Mouse (Mus musculus) forebrain, embryonic 13.5 days (tissue): ENCODE measurements around the gene Pccb. TPM values are rescaled to one million over a fixed set of nuclear protein-coding genes. Genes with fewer than 3 reads are reported as not detected.

ENCODE experiments used
- ATAC-seq: fragments of 200-750 bp; cut with Nextera tagmentation; 2 replicates; pipeline ENCODE4 v1.8.0; 2017
- H3K27ac ChIP-seq: fragments of 300-500 bp; sonication (generic); 2 replicates; pipeline ENCODE4 v1.5.1; 2015; ENCODE audit warnings: inconsistent platforms, mild to moderate bottlenecking, moderate library complexity
- H3K27me3 ChIP-seq: fragments of 300-500 bp; sonication (generic); 2 replicates; pipeline ENCODE4 v1.6.1; 2015; ENCODE audit warnings: mild to moderate bottlenecking, inconsistent platforms
- H3K36me3 ChIP-seq: fragments of 300-500 bp; sonication (generic); 2 replicates; pipeline ENCODE4 v1.6.1; 2015; ENCODE audit warnings: mild to moderate bottlenecking, inconsistent platforms; ENCODE audit not compliant: poor library complexity, severe bottlenecking
- H3K4me1 ChIP-seq: fragments of 300-500 bp; sonication (generic); 2 replicates; pipeline ENCODE4 v1.6.1; 2015; ENCODE audit warnings: inconsistent platforms
- H3K4me2 ChIP-seq: fragments of 300-500 bp; sonication (generic); 2 replicates; pipeline ENCODE4 v1.6.1; 2015; ENCODE audit warnings: inconsistent platforms, mild to moderate bottlenecking, moderate library complexity
- H3K4me3 ChIP-seq: fragments of 300-500 bp; sonication (generic); 2 replicates; pipeline ENCODE4 v1.5.1; 2015; ENCODE audit warnings: mild to moderate bottlenecking, inconsistent platforms
- H3K9ac ChIP-seq: fragments of 300-500 bp; sonication (generic); 2 replicates; pipeline ENCODE4 v1.6.1; 2015; ENCODE audit warnings: mild to moderate bottlenecking, inconsistent platforms
- H3K9me3 ChIP-seq: fragments of 300-500 bp; sonication (generic); replicated peaks from 2 replicates; pipeline ENCODE4 v1.6.1; 2016; ENCODE audit warnings: inconsistent platforms
- WGBS: fragments of 180-500 bp; shearing (Covaris S2); methylation state at CpG from one replicate; pipeline ENCODE4 v1.1.7; 2015; 5-methylcytosine and 5-hydroxymethylcytosine counted together
- polyA plus RNA-seq: library from polyadenylated mRNA; unstranded; fragments of >200 nt; fragmentation: Nextera tagmentation; extraction: Ambion mirVana; gene quantifications from 2 replicates; pipeline ENCODE4 v1.2.1, GENCODE M21; 2015

Pccb gene
- polyA plus RNA-seq, 1 experiment from 2014 or later = 18.8 TPM

- WGBS = 75% methylated on average over 5 of the region's 5 CpGs
- Histone ChIP-seq H3K9me3 (no peaks in the 10 kb centered on the region), H3K4me1 (no peaks in the 10 kb centered on the region), H3K27ac (no peak overlapping the region), H3K4me3 (no peak overlapping the region), H3K9ac (no peak overlapping the region), H3K27me3 (no peaks in the 10 kb centered on the region), H3K36me3 (no peaks in the 10 kb centered on the region), H3K4me2 (no peak overlapping the region)
- ATAC-seq = no peak
These were observed 6.8 kb upstream of the Pccb start for GRCm38 (mm10) chr9:101041508-101041907.

- WGBS = 83% methylated on average over 5 of the region's 5 CpGs
- Histone ChIP-seq H3K4me3 (no peak overlapping the region), H3K9me3 (no peaks in the 10 kb centered on the region), H3K4me2 (no peak overlapping the region), H3K27me3 (no peaks in the 10 kb centered on the region), H3K36me3 (no peaks in the 10 kb centered on the region), H3K9ac (no peak overlapping the region), H3K27ac (no peak overlapping the region), H3K4me1 (peaks cover 8% of the 10 kb centered on the region)
- no peak for ATAC-seq
These were observed 3.9 kb upstream of the Pccb start for GRCm38 (mm10) chr9:101038634-101039033.

GRCm38 (mm10) chr9:101037396-101037795 is 2.7 kb upstream of the Pccb start:
- ATAC-seq = no peak
- H3K36me3 ChIP-seq = no peaks in the 10 kb centered on the region
- 49% methylated on average over 7 of the region's 7 CpGs for WGBS

GRCm38 (mm10) chr9:101036876-101037275 is 2.2 kb upstream of the Pccb start:
- ATAC-seq = no peak
- Histone ChIP-seq H3K9me3 (no peaks in the 10 kb centered on the region), H3K9ac (no peak overlapping the region), H3K27ac (no peak overlapping the region), H3K27me3 (no peaks in the 10 kb centered on the region), H3K4me2 (no peak overlapping the region), H3K4me1 (peaks cover 13% of the 10 kb centered on the region), H3K4me3 (no peak overlapping the region), H3K36me3 (no peaks in the 10 kb centered on the region)
- WGBS = 93% methylated on average over 2 of the region's 2 CpGs

More at GRCm38 (mm10) chr9:101037396-101037795, 2.7 kb upstream of the Pccb start:
- no peaks in the 10 kb centered on the region for H3K27me3 ChIP-seq
- H3K4me1 ChIP-seq = peaks cover 13% of the 10 kb centered on the region
- no peaks in the 10 kb centered on the region for H3K9me3 ChIP-seq
- H3K27ac ChIP-seq = no peak overlapping the region
- H3K4me3 ChIP-seq = no peak overlapping the region
- no peak overlapping the region for H3K9ac ChIP-seq
- H3K4me2 ChIP-seq = no peak overlapping the region

- no peak for ATAC-seq
- H3K9ac ChIP-seq = no peak overlapping the region
- WGBS = 95% methylated on average over 13 of the region's 15 CpGs
These were observed 1.3 kb upstream of the Pccb start for GRCm38 (mm10) chr9:101035836-101036596.

GRCm38 (mm10) chr9:101033761-101034447 is 794 bp downstream of the Pccb start:
- 0 out of 2 replicates have a peak, but pooled peaks have one; percentile 0 for ATAC-seq
- 9% methylated on average over 14 of the region's 14 CpGs for WGBS
- H3K36me3 ChIP-seq = peaks cover 5% of the 10 kb centered on the region
- H3K4me1 ChIP-seq = peaks cover 13% of the 10 kb centered on the region
- H3K9ac ChIP-seq = peak overlapping the region; percentile 79
- H3K4me2 ChIP-seq = peak overlapping the region; percentile 63
- H3K4me3 ChIP-seq = peak overlapping the region; percentile 57
- H3K27ac ChIP-seq = peak overlapping the region; percentile 96
- no peaks in the 10 kb centered on the region for H3K27me3 ChIP-seq
- H3K9me3 ChIP-seq = no peaks in the 10 kb centered on the region

More at GRCm38 (mm10) chr9:101035836-101036596, 1.3 kb upstream of the Pccb start:
- peaks cover 13% of the 10 kb centered on the region for H3K4me1 ChIP-seq
- no peak overlapping the region for H3K27ac ChIP-seq
- no peaks in the 10 kb centered on the region for H3K36me3 ChIP-seq
- H3K4me2 ChIP-seq = no peak overlapping the region
- no peaks in the 10 kb centered on the region for H3K9me3 ChIP-seq
- no peaks in the 10 kb centered on the region for H3K27me3 ChIP-seq
- no peak overlapping the region for H3K4me3 ChIP-seq

GRCm38 (mm10) chr9:101018768-101019167 is 15.9 kb downstream of the Pccb start:
- no peaks in the 10 kb centered on the region for H3K27me3 ChIP-seq
- H3K9me3 ChIP-seq = peaks cover 8% of the 10 kb centered on the region
- peaks cover 36% of the 10 kb centered on the region for H3K36me3 ChIP-seq
- no peaks in the 10 kb centered on the region for H3K4me1 ChIP-seq
- H3K9ac ChIP-seq = no peak overlapping the region
- WGBS = 96% methylated on average over 10 of the region's 10 CpGs
- no peak for ATAC-seq
- H3K27ac ChIP-seq = no peak overlapping the region
- H3K4me3 ChIP-seq = no peak overlapping the region
- no peak overlapping the region for H3K4me2 ChIP-seq

- H3K9me3 ChIP-seq = peaks cover 3% of the 10 kb centered on the region; the same call in 1 of the 2 replicates
- H3K4me1 ChIP-seq = no peaks in the 10 kb centered on the region
- no peaks in the 10 kb centered on the region for H3K27me3 ChIP-seq
- peaks cover 27% of the 10 kb centered on the region for H3K36me3 ChIP-seq
- H3K4me3 ChIP-seq = no peak overlapping the region
- H3K4me2 ChIP-seq = no peak overlapping the region
- H3K27ac ChIP-seq = no peak overlapping the region
- H3K9ac ChIP-seq = no peak overlapping the region
- WGBS = 89% methylated on average over 15 of the region's 15 CpGs
- ATAC-seq = no peak
These were observed 16.8 kb downstream of the Pccb start for GRCm38 (mm10) chr9:101017734-101018516.

- Histone ChIP-seq H3K27me3 (no peaks in the 10 kb centered on the region), H3K4me1 (no peaks in the 10 kb centered on the region), H3K9ac (no peak overlapping the region), H3K9me3 (peaks cover 3% of the 10 kb centered on the region; the same call in 1 of the 2 replicates), H3K4me3 (no peak overlapping the region), H3K27ac (no peak overlapping the region), H3K36me3 (peaks cover 15% of the 10 kb centered on the region; the same call in 1 of the 2 replicates), H3K4me2 (no peak overlapping the region)
- no peak for ATAC-seq
- 95% methylated on average over 9 of the region's 9 CpGs for WGBS
These were observed 19.4 kb downstream of the Pccb start for GRCm38 (mm10) chr9:101015324-101015723.

GRCm38 (mm10) chr9:101012433-101012832 is 22.3 kb downstream of the Pccb start:
- H3K4me1 ChIP-seq = no peaks in the 10 kb centered on the region
- peaks cover 3% of the 10 kb centered on the region; the same call in 1 of the 2 replicates for H3K9me3 ChIP-seq
- WGBS = 84% methylated on average over 10 of the region's 10 CpGs
- H3K4me2 ChIP-seq = no peak overlapping the region
- ATAC-seq = no peak
- H3K36me3 ChIP-seq = peaks cover 13% of the 10 kb centered on the region; the same call in 1 of the 2 replicates
- no peak overlapping the region for H3K4me3 ChIP-seq
- H3K27me3 ChIP-seq = no peaks in the 10 kb centered on the region
- no peak overlapping the region for H3K27ac ChIP-seq
- H3K9ac ChIP-seq = no peak overlapping the region

GRCm38 (mm10) chr9:101005866-101006265 is 28.8 kb downstream of the Pccb start:
- H3K4me2 ChIP-seq = no peak overlapping the region
- no peak overlapping the region for H3K4me3 ChIP-seq
- H3K9me3 ChIP-seq = no peaks in the 10 kb centered on the region; the same call in none of the 2 replicates
- no peak overlapping the region for H3K27ac ChIP-seq
- H3K36me3 ChIP-seq = peaks cover 9% of the 10 kb centered on the region; the same call in 1 of the 2 replicates
- H3K9ac ChIP-seq = no peak overlapping the region
- H3K27me3 ChIP-seq = no peaks in the 10 kb centered on the region
- WGBS = 86% methylated on average over 4 of the region's 4 CpGs
- no peak for ATAC-seq
- H3K4me1 ChIP-seq = no peaks in the 10 kb centered on the region
